14 mouse cellular contexts compared by ENCODE assay signal in genomic region chr12:81166092-81166491, GRCm38 (mm10).
DNase-seq lines count a peak whose midpoint lies in the region; ATAC-seq and TF ChIP-seq lines count a peak whose summit lies in the region.
"Had no signal": no experiment of that assay in that cellular context is flagged by ENCODE, and none has a peak within 500 bp of the region (broad histone marks: within the 10 kb centered on the region; RNA-seq: fewer than 3 reads in every experiment).

No protein-coding gene starts in this region.

- peak; percentile 10 for DNase-seq in adrenal gland, adult 2 months
- no peak for DNase-seq in adrenal gland, adult (ENCODE audit: inconsistent age in 2 of 2, low spot score in 1 of 2)
- DNase-seq in midbrain, embryonic 11.5 days (ENCODE audit: low spot score, missing footprints), result peak; percentile 81
- no peak for DNase-seq in midbrain, postnatal 0 days (ENCODE audit: low spot score)
- peak; percentile 90 for DNase-seq in mesoderm, embryonic 11.5 days (ENCODE audit: low read depth, low spot score)
- no peak for DNase-seq in adipocyte (ENCODE audit: low spot score)
- DNase-seq in cerebellum, adult 18-20 months, result no peak
- no peak for DNase-seq in cerebellum, postnatal 10 days
- DNase-seq: adrenal gland, postnatal 25 days; cerebellum, adult 11-12 months; heart, postnatal 4 days; lung, adult 2 months had no signal

- no peak overlapping the region for H3K4me2 ChIP-seq in midbrain, embryonic 11.5 days
- no peak overlapping the region for H3K4me2 ChIP-seq in midbrain, postnatal 0 days (ENCODE audit: low read depth, low read length, poor library complexity, severe bottlenecking)
- H3K4me2 ChIP-seq: embryonic facial prominence, embryonic 15.5 days had no signal

- peak overlapping the region; percentile 39; the same call in 1 of the 2 replicates for H3K9ac ChIP-seq in midbrain, embryonic 11.5 days (ENCODE audit: low read length)
- no peak overlapping the region for H3K9ac ChIP-seq in midbrain, postnatal 0 days (replicated peaks; ENCODE audit: low read length, poor library complexity, severe bottlenecking)
- H3K9ac ChIP-seq: embryonic facial prominence, embryonic 15.5 days had no signal

- TF ChIP-seq CTCF in midbrain, postnatal 0 days (IDR thresholded peaks at IDR 0.05), result no peak

- H3K27me3 ChIP-seq in midbrain, embryonic 11.5 days (ENCODE audit: control insufficient read depth, insufficient read depth, low read length), result no peaks in the 10 kb centered on the region
- H3K27me3 ChIP-seq in midbrain, postnatal 0 days (ENCODE audit: insufficient read depth, low read length), result no peaks in the 10 kb centered on the region
- H3K27me3 ChIP-seq: embryonic facial prominence, embryonic 15.5 days had no signal

- no peak overlapping the region for H3K4me3 ChIP-seq in midbrain, embryonic 11.5 days (ENCODE audit: low read depth, low read length)
- no peak overlapping the region for H3K4me3 ChIP-seq in midbrain, postnatal 0 days (ENCODE audit: low read depth, low read length)
- H3K4me3 ChIP-seq: embryonic facial prominence, embryonic 15.5 days; megakaryocyte, embryonic 14.5 days had no signal

- H3K9me3 ChIP-seq in midbrain, embryonic 11.5 days (ENCODE audit: control insufficient read depth, low read length), result no peaks in the 10 kb centered on the region
- H3K9me3 ChIP-seq in midbrain, postnatal 0 days (ENCODE audit: low read length), result no peaks in the 10 kb centered on the region
- H3K9me3 ChIP-seq: embryonic facial prominence, embryonic 15.5 days; megakaryocyte, embryonic 14.5 days had no signal

- peaks cover 7% of the 10 kb centered on the region for H3K4me1 ChIP-seq in midbrain, embryonic 11.5 days (ENCODE audit: control insufficient read depth, insufficient read depth, low read length)
- no peaks in the 10 kb centered on the region; the same call in 1 of the 2 replicates for H3K4me1 ChIP-seq in midbrain, postnatal 0 days (ENCODE audit: insufficient read depth, low read length)
- H3K4me1 ChIP-seq: embryonic facial prominence, embryonic 15.5 days; megakaryocyte, embryonic 14.5 days had no signal

- H3K36me3 ChIP-seq in midbrain, embryonic 11.5 days (ENCODE audit: control insufficient read depth, insufficient read depth, low read length), result no peaks in the 10 kb centered on the region
- H3K36me3 ChIP-seq in midbrain, postnatal 0 days (ENCODE audit: insufficient read depth, low read length), result no peaks in the 10 kb centered on the region
- H3K36me3 ChIP-seq: embryonic facial prominence, embryonic 15.5 days had no signal

- ATAC-seq in midbrain, embryonic 11.5 days (ENCODE audit: low FRiP score), result no peak
- ATAC-seq in midbrain, postnatal 0 days (ENCODE audit: low FRiP score), result no peak

- H3K27ac ChIP-seq in midbrain, embryonic 11.5 days (ENCODE audit: low read depth, low read length), result no peak overlapping the region
- H3K27ac ChIP-seq in midbrain, postnatal 0 days (ENCODE audit: low read depth, low read length), result no peak overlapping the region
- H3K27ac ChIP-seq: embryonic facial prominence, embryonic 15.5 days had no signal

- WGBS in midbrain, embryonic 11.5 days, result 29% methylated on average over 10 of the region's 10 CpGs
- 24% methylated on average over 10 of the region's 10 CpGs for WGBS in midbrain, postnatal 0 days

Comparison
In these comparisons a context has a peak if more than half of its experiments do, and no peak if none do; other contexts are left out.
1. DNase-seq: peak in adrenal gland, adult 2 months (single experiment), midbrain, embryonic 11.5 days (single experiment) and mesoderm, embryonic 11.5 days (single experiment); none in adrenal gland, adult (0 of 2), midbrain, postnatal 0 days (single experiment), adipocyte (single experiment), cerebellum, adult 18-20 months (0 of 2) and cerebellum, postnatal 10 days (0 of 2).